Mouse (Mus musculus) erythroblast, embryonic 14.5 days (primary cell): ENCODE data around the gene Camsap2.

Experiments
- GATA1 ChIP-seq: IDR thresholded peaks from 2 replicates; pipeline ENCODE4 v1.6.1; 2012; ENCODE audit warnings: low read length, inconsistent platforms, mixed read lengths
- TAL1 ChIP-seq: IDR thresholded peaks from 3 replicates; pipeline ENCODE4 v1.6.1; 2012; ENCODE audit warnings: low read length, inconsistent platforms, mixed read lengths

- TF ChIP-seq GATA1 (no peak), TAL1 (no peak)
Observed at GRCm38 (mm10) chr1:136350699-136351200, 4.8 kb upstream of the Camsap2 start.
